Mouse (Mus musculus) urinary bladder, postnatal 10 days (tissue): ENCODE data around the gene Spcs1.

Experiments
- DNase-seq: peaks from one replicate; pipeline ENCODE4 v3.0.0; 2022; ENCODE audit warnings: low spot score

Gene Spcs1

DNA sequence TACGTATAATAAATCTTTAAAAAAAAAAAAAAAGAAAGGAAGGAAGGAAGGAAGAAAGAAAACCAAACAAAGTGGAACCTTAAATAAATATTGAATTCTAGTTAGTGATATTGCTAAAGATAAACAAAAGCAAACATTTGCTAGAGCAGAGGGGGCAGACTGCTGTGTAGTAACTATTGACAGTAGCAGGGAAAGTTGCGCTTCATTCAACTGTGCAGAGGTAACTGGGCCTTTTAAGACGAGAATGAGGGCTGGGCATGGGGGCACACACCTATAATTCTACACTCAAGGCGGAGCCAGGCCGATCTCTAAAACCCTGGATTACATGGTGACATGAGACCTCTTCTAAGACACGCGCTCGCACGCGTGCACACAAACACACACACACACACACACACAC is 51.5 kb downstream of the Spcs1 start:
- DNase-seq, result no peak
